ENCODE assay signal across 8 mouse cellular contexts in the genomic region with DNA sequence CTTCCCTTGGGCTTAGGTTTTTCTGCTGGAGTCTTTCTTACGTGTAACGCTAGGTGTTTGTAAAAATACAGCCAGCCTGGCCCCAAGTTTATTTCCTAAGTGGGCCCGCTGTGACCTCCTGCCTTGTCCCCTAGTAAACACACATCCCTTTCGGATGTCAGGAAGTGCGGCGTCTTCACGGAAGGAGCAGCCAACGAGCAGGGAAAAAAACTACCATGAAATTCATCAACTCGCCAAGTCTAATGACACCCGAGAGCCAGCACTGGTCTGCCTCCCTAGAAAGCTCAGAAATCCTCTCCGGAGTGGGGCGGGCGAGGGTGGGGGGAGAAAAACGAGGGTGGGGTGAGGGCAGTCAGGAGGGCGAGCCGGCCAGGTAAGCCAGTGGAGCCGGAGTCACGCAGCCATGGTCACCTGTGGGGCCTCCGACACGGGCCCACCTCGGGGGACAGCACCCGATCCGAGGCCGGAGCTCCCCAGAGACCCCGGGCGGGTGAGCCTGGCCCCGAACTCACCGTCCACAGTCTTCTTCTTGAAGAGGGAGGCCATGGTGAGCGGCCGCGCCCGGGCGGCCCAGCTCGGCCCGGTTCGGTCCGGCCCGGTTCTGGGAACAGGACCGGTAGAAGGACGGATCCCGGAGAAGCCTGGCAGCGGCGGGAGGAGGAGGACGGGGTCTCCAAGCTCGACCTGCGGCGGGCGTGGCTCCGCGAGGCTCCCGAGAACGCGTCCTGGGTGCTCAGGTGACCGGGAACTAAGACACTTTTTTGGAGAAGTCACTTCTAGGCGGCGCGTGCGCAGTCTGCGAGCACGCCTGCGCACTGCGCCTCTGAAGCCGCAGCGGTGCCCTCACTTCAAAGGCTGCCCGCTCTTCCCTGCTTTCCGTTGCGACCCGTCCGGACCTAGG. TPM values are rescaled to one million over a fixed set of nuclear protein-coding genes. Genes with fewer than 3 reads are reported as not detected.
DNase-seq lines count a peak whose midpoint lies in the region; ATAC-seq and TF ChIP-seq lines count a peak whose summit lies in the region.

Gene Chmp2b (minus strand): TSS at position 764 of the 901 bp plus-strand sequence.

- H3K4me2 ChIP-seq in forebrain, embryonic 15.5 days (replicated peaks): peak within 1 kb of the TSS; percentile 91
- H3K4me2 ChIP-seq in lung, embryonic 15.5 days: peak within 1 kb of the TSS; percentile 72

- H3K27me3 ChIP-seq in forebrain, embryonic 15.5 days: no peaks in the 10 kb centered on the region
- no peaks in the 10 kb centered on the region for H3K27me3 ChIP-seq in lung, embryonic 15.5 days

- peak; percentile 97 for ATAC-seq in forebrain, embryonic 15.5 days (replicated peaks)
- ATAC-seq in lung, embryonic 15.5 days (ENCODE audit: borderline replicate concordance, extremely low read depth, low FRiP score, low TSS enrichment): peak; percentile 93

- H3K4me3 ChIP-seq in ES-E14 (ENCODE audit: insufficient read depth in 1 of 2, low read depth in 1 of 2, low read length in 2 of 2, poor library complexity in 1 of 2, severe bottlenecking in 1 of 2): peak within 1 kb of the TSS; percentile 90 to 91
- H3K4me3 ChIP-seq in forebrain, embryonic 15.5 days: peak within 1 kb of the TSS; percentile 95
- H3K4me3 ChIP-seq in layer of hippocampus, adult 2 months: peak within 1 kb of the TSS; percentile 86
- peak within 1 kb of the TSS; percentile 95 for H3K4me3 ChIP-seq in lung, embryonic 15.5 days

- H3K4me1 ChIP-seq in ES-E14 (ENCODE audit: control insufficient read depth in 2 of 2, insufficient read depth in 2 of 2, low read length in 2 of 2, poor library complexity in 1 of 2): no peaks in the 10 kb centered on the region
- H3K4me1 ChIP-seq in forebrain, embryonic 15.5 days: peaks cover 10% of the 10 kb centered on the region
- H3K4me1 ChIP-seq in lung, embryonic 15.5 days: 0 out of 2 replicates have a peak, but pooled peaks cover 10% of the 10 kb centered on the region

- H3K27ac ChIP-seq in ES-E14 (ENCODE audit: insufficient read depth, low read depth, low read length, poor library complexity, severe bottlenecking): no peak within 1 kb of the TSS
- H3K27ac ChIP-seq in forebrain, embryonic 15.5 days (replicated peaks): peak within 1 kb of the TSS; percentile 55; the same call in 1 of the 2 replicates
- H3K27ac ChIP-seq in layer of hippocampus, adult 2 months: peak within 1 kb of the TSS; percentile 91
- H3K27ac ChIP-seq in lung, embryonic 15.5 days: peak within 1 kb of the TSS; percentile 68

- WGBS in forebrain, embryonic 15.5 days: under 1% methylated on average over 69 of the region's 69 CpGs
- under 1% methylated on average over 64 of the region's 69 CpGs for WGBS in lung, embryonic 15.5 days

- no peak for TF ChIP-seq CTCF in layer of hippocampus, adult 2 months (conservative IDR thresholded peaks at IDR 0.05)

- no peaks in the 10 kb centered on the region for H3K9me3 ChIP-seq in ES-E14 (ENCODE audit: control insufficient read depth, insufficient read depth, low read depth, low read length)
- no peaks in the 10 kb centered on the region for H3K9me3 ChIP-seq in forebrain, embryonic 15.5 days
- no peaks in the 10 kb centered on the region for H3K9me3 ChIP-seq in lung, embryonic 15.5 days

- DNase-seq in ES-E14 (ENCODE audit: low read depth, low spot score): peak; percentile 73
- DNase-seq in cerebellum, adult 11 months: peak; percentile 87
- DNase-seq in heart, postnatal 25 days (ENCODE audit: low spot score): peak; percentile 72
- DNase-seq in layer of hippocampus, adult 2 months (ENCODE audit: low spot score in 2 of 2): peak; percentile 77 to 83
- DNase-seq in ovary, adult 18-20 months (ENCODE audit: low spot score): peak; percentile 78
- DNase-seq in thymus, postnatal 10 days (ENCODE audit: low spot score in 2 of 2): peak; percentile 70 to 80

- no peaks in the 10 kb centered on the region for H3K36me3 ChIP-seq in ES-E14 (ENCODE audit: control insufficient read depth, insufficient read depth, low read length, poor library complexity, severe bottlenecking)
- H3K36me3 ChIP-seq in forebrain, embryonic 15.5 days: no peaks in the 10 kb centered on the region
- H3K36me3 ChIP-seq in lung, embryonic 15.5 days: no peaks in the 10 kb centered on the region

- peak within 1 kb of the TSS; percentile 87 for H3K9ac ChIP-seq in ES-E14 (ENCODE audit: insufficient read depth, low read depth, low read length, poor library complexity, severe bottlenecking)
- peak within 1 kb of the TSS; percentile 84 for H3K9ac ChIP-seq in forebrain, embryonic 15.5 days (replicated peaks)
- peak within 1 kb of the TSS; percentile 76 for H3K9ac ChIP-seq in lung, embryonic 15.5 days

- in situ Hi-C loops in ES-E14 (cut with MboI; ENCODE audit: low sequenced_read_pairs in 2 of 2, unreplicated experiment in 2 of 2): no loop called here

- intact Hi-C loops in heart, postnatal 25 days (cut with DNase I): no loop called here

TF ChIP-seq in ES-E14, 5 proteins besides CTCF, POLR2A, EP300 and RAD21:
- TF ChIP-seq CHD2 (IDR thresholded peaks at IDR 0.05; ENCODE audit: low read depth, low read length) (no peak), HCFC1 (IDR thresholded peaks at IDR 0.05; ENCODE audit: borderline replicate concordance, insufficient read depth, low read length) (peak; percentile 85)

RNA-seq across cellular contexts. Expression of gene Chmp2b, which starts in this region (rescaled TPM):
- total RNA-seq in ES-E14 (2012; rRNA removed): 7.0 and 14.5 TPM in 2 replicates
- polyA plus RNA-seq in forebrain, embryonic 15.5 days (2015; fragmentation: Nextera tagmentation; extraction: Ambion mirVana): 57.9 and 60.1 TPM in 2 replicates
- total RNA-seq in heart, postnatal 25 days (2021): 10 to 100 TPM; 48.3 to 51.5 TPM
- 10 to 100 TPM; 59.5 to 61.2 TPM for total RNA-seq in layer of hippocampus, adult 2 months (2021)
- 92.0 and 93.5 TPM in 2 replicates for polyA plus RNA-seq in lung, embryonic 15.5 days (2015; fragmentation: Nextera tagmentation; extraction: Ambion mirVana)
